Comparison of ENCODE assay signal across 21 mouse cellular contexts in the genomic region with DNA sequence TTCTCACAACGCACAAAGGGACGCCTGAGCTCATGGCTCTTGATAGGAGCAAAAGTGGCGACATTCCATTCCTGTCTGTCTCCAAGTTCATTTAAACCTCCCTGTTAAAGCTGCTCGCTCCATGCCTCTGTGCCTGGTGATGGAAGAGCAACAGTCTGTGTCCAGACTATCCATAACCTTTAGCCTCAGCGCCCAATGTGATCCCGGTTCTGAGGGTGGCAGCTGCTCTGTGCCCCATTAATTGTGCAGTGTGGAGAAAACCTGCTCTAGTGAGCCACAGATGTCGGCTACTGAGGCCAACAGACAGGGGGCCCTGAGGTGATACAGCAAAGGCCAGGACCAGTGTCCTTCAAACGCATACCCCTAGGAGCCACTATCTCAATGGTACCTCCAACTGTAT. TPM values are rescaled to one million over a fixed set of nuclear protein-coding genes. Genes with fewer than 3 reads are reported as not detected.
DNase-seq lines count a peak whose midpoint lies in the region; ATAC-seq and TF ChIP-seq lines count a peak whose summit lies in the region.
"Had no signal": no experiment of that assay in that cellular context is flagged by ENCODE, and none has a peak within 500 bp of the region (broad histone marks: within the 10 kb centered on the region; RNA-seq: fewer than 3 reads in every experiment).

No protein-coding gene starts in this region.

- ATAC-seq in heart, postnatal 0 days (ENCODE audit: insufficient read depth, low read depth): peak; percentile 50; the same call in 1 of the 2 replicates
- ATAC-seq in midbrain, embryonic 11.5 days (ENCODE audit: low FRiP score): no peak
- ATAC-seq in midbrain, postnatal 0 days (ENCODE audit: low FRiP score): no peak
- no peak for ATAC-seq in stomach, embryonic 15.5 days (ENCODE audit: insufficient read depth, low FRiP score, low read depth)
- ATAC-seq: liver, postnatal 0 days had no signal

- H3K27me3 ChIP-seq in heart, embryonic 10.5 days (ENCODE audit: insufficient read depth, poor library complexity, severe bottlenecking): no peaks in the 10 kb centered on the region
- H3K27me3 ChIP-seq in heart, postnatal 0 days (ENCODE audit: control insufficient read depth, insufficient read depth, low read length): no peaks in the 10 kb centered on the region
- H3K27me3 ChIP-seq in midbrain, embryonic 11.5 days (ENCODE audit: control insufficient read depth, insufficient read depth, low read length): no peaks in the 10 kb centered on the region
- H3K27me3 ChIP-seq in midbrain, postnatal 0 days (ENCODE audit: insufficient read depth, low read length): no peaks in the 10 kb centered on the region
- H3K27me3 ChIP-seq in stomach, embryonic 15.5 days (replicated peaks): no peaks in the 10 kb centered on the region
- H3K27me3 ChIP-seq: CH12.LX; hindbrain, embryonic 15.5 days; intestine, embryonic 15.5 days; neural tube, embryonic 12.5 days had no signal

- peaks cover 2% of the 10 kb centered on the region; the same call in 1 of the 2 replicates for H3K36me3 ChIP-seq in heart, embryonic 10.5 days
- peaks cover 15% of the 10 kb centered on the region for H3K36me3 ChIP-seq in heart, postnatal 0 days (replicated peaks; ENCODE audit: control insufficient read depth, insufficient read depth, low read length)
- no peaks in the 10 kb centered on the region for H3K36me3 ChIP-seq in midbrain, embryonic 11.5 days (ENCODE audit: control insufficient read depth, insufficient read depth, low read length)
- H3K36me3 ChIP-seq in midbrain, postnatal 0 days (ENCODE audit: insufficient read depth, low read length): peaks cover 65% of the 10 kb centered on the region
- no peaks in the 10 kb centered on the region; the same call in 1 of the 2 replicates for H3K36me3 ChIP-seq in stomach, embryonic 15.5 days
- H3K36me3 ChIP-seq: forebrain, embryonic 10.5 days; intestine, embryonic 15.5 days had no signal

- peak overlapping the region; percentile 71; the same call in 1 of the 2 replicates for H3K27ac ChIP-seq in heart, embryonic 10.5 days
- H3K27ac ChIP-seq in heart, postnatal 0 days (ENCODE audit: low read depth): no peak overlapping the region
- H3K27ac ChIP-seq in midbrain, embryonic 11.5 days (ENCODE audit: low read depth, low read length): 0 out of 2 replicates have a peak overlapping the region, but pooled peaks have one; percentile 20
- H3K27ac ChIP-seq in midbrain, postnatal 0 days (ENCODE audit: low read depth, low read length): no peak overlapping the region
- peak overlapping the region; percentile 57 for H3K27ac ChIP-seq in stomach, embryonic 15.5 days
- H3K27ac ChIP-seq: forebrain, embryonic 10.5 days; gastrocnemius, adult 2 months; hindbrain, embryonic 15.5 days; intestine, embryonic 15.5 days; neural tube, embryonic 12.5 days had no signal

- TF ChIP-seq EP300 in heart, postnatal 0 days (IDR thresholded peaks at IDR 0.05; ENCODE audit: low read depth): no peak

- no peaks in the 10 kb centered on the region for H3K9me3 ChIP-seq in heart, embryonic 10.5 days
- no peaks in the 10 kb centered on the region for H3K9me3 ChIP-seq in heart, postnatal 0 days (replicated peaks; ENCODE audit: control insufficient read depth, low read length)
- H3K9me3 ChIP-seq in midbrain, embryonic 11.5 days (ENCODE audit: control insufficient read depth, low read length): no peaks in the 10 kb centered on the region
- H3K9me3 ChIP-seq in midbrain, postnatal 0 days (ENCODE audit: low read length): no peaks in the 10 kb centered on the region
- H3K9me3 ChIP-seq in stomach, embryonic 15.5 days: no peaks in the 10 kb centered on the region
- H3K9me3 ChIP-seq: forebrain, embryonic 10.5 days; hindbrain, embryonic 15.5 days; intestine, embryonic 15.5 days; neural tube, embryonic 12.5 days had no signal

- H3K4me2 ChIP-seq in heart, postnatal 0 days (ENCODE audit: low read depth, low read length): 0 out of 2 replicates have a peak overlapping the region, but pooled peaks have one; percentile 13
- no peak overlapping the region for H3K4me2 ChIP-seq in midbrain, embryonic 11.5 days
- H3K4me2 ChIP-seq in midbrain, postnatal 0 days (ENCODE audit: low read depth, low read length, poor library complexity, severe bottlenecking): no peak overlapping the region
- H3K4me2 ChIP-seq in stomach, embryonic 15.5 days: no peak overlapping the region
- H3K4me2 ChIP-seq: hindbrain, embryonic 15.5 days; intestine, embryonic 15.5 days; neural tube, embryonic 12.5 days had no signal

- 0 out of 2 replicates have a peak overlapping the region, but pooled peaks have one; percentile 15 for H3K4me3 ChIP-seq in heart, embryonic 10.5 days
- no peak overlapping the region for H3K4me3 ChIP-seq in heart, postnatal 0 days (ENCODE audit: low read depth, low read length)
- no peak overlapping the region for H3K4me3 ChIP-seq in midbrain, embryonic 11.5 days (ENCODE audit: low read depth, low read length)
- no peak overlapping the region for H3K4me3 ChIP-seq in midbrain, postnatal 0 days (ENCODE audit: low read depth, low read length)
- H3K4me3 ChIP-seq in stomach, embryonic 15.5 days (replicated peaks): no peak overlapping the region
- H3K4me3 ChIP-seq: forebrain, embryonic 10.5 days; gastrocnemius, adult 2 months; hindbrain, embryonic 15.5 days; intestine, embryonic 15.5 days; neural tube, embryonic 12.5 days had no signal

- no peak for TF ChIP-seq CTCF in heart, postnatal 0 days (IDR thresholded peaks at IDR 0.05; ENCODE audit: low read depth)
- no peak for TF ChIP-seq CTCF in midbrain, postnatal 0 days (IDR thresholded peaks at IDR 0.05)

- H3K4me1 ChIP-seq in heart, embryonic 10.5 days: peaks cover 35% of the 10 kb centered on the region
- H3K4me1 ChIP-seq in heart, postnatal 0 days (ENCODE audit: control insufficient read depth, insufficient read depth): no peaks in the 10 kb centered on the region; the same call in 1 of the 2 replicates
- no peaks in the 10 kb centered on the region for H3K4me1 ChIP-seq in midbrain, embryonic 11.5 days (ENCODE audit: control insufficient read depth, insufficient read depth, low read length)
- no peaks in the 10 kb centered on the region for H3K4me1 ChIP-seq in midbrain, postnatal 0 days (ENCODE audit: insufficient read depth, low read length)
- H3K4me1 ChIP-seq in stomach, embryonic 15.5 days: peaks cover 11% of the 10 kb centered on the region; the same call in 1 of the 2 replicates
- H3K4me1 ChIP-seq: hindbrain, embryonic 15.5 days had no signal

- DNase-seq in heart, embryonic 10.5 days (ENCODE audit: low spot score): no peak
- DNase-seq in heart, adult 18-20 months: no peak
- DNase-seq in heart, postnatal 0 days (ENCODE audit: low spot score): peak; percentile 30
- DNase-seq in heart, postnatal 25 days (ENCODE audit: low spot score): no peak
- no peak for DNase-seq in midbrain, embryonic 11.5 days (ENCODE audit: low spot score, missing footprints)
- DNase-seq in midbrain, postnatal 0 days (ENCODE audit: low spot score): no peak
- DNase-seq: adrenal gland, postnatal 14 days; cerebellum, postnatal 10 days; gastrocnemius, adult 2 months; kidney, postnatal 14 days; left cerebral cortex, postnatal 4 days; liver; liver, postnatal 0 days; right cerebral cortex, postnatal 14 days; spleen, adult 18-20 months had no signal

- 44% methylated on average over 8 of the region's 8 CpGs for WGBS in heart, embryonic 10.5 days
- WGBS in heart, postnatal 0 days: 39% methylated on average over 8 of the region's 8 CpGs
- WGBS in midbrain, embryonic 11.5 days: 78% methylated on average over 8 of the region's 8 CpGs
- WGBS in midbrain, postnatal 0 days: 74% methylated on average over 8 of the region's 8 CpGs
- 63% methylated on average over 8 of the region's 8 CpGs for WGBS in stomach, embryonic 15.5 days

- no peak overlapping the region for H3K9ac ChIP-seq in heart, postnatal 0 days (replicated peaks; ENCODE audit: low read depth, low read length)
- H3K9ac ChIP-seq in midbrain, embryonic 11.5 days (ENCODE audit: low read length): no peak overlapping the region
- H3K9ac ChIP-seq in midbrain, postnatal 0 days (replicated peaks; ENCODE audit: low read length, poor library complexity, severe bottlenecking): no peak overlapping the region
- H3K9ac ChIP-seq in stomach, embryonic 15.5 days: no peak overlapping the region
- H3K9ac ChIP-seq: hindbrain, embryonic 15.5 days; intestine, embryonic 15.5 days; liver, postnatal 0 days; neural tube, embryonic 12.5 days had no signal

- intact Hi-C loops in heart, postnatal 25 days (cut with DNase I): no loop called here

RNA-seq across cellular contexts. Expression of a gene that starts 30.2 kb away (rescaled TPM):
- 71.4 and 96.5 TPM in 2 replicates for polyA plus RNA-seq in heart, embryonic 10.5 days (2016; fragmentation: Nextera tagmentation; extraction: Ambion mirVana)
- 100 to 1,000 TPM; 114 to 119 TPM for total RNA-seq in heart, adult 18-20 months (2021)
- 48.9 and 65.0 TPM in 2 replicates for total RNA-seq in heart, postnatal 0 days (2014; rRNA removed; ENCODE audit: low replicate concordance)
- polyA plus RNA-seq in heart, postnatal 0 days (2015; fragmentation: Nextera tagmentation; extraction: Ambion mirVana): 55.3 and 60.1 TPM in 2 replicates
- total RNA-seq in heart, postnatal 25 days (2021): 100 to 1,000 TPM in 1 of 2 experiments, 10 to 100 TPM in 1; 99.1 to 103 TPM
- polyA plus RNA-seq in midbrain, embryonic 11.5 days (2014; fragmentation: Nextera tagmentation; extraction: Ambion mirVana): 55.0 and 61.0 TPM in 2 replicates
- 50.4 and 52.2 TPM in 2 replicates for total RNA-seq in midbrain, postnatal 0 days (2014; rRNA removed)
- 42.9 and 44.5 TPM in 2 replicates for polyA plus RNA-seq in midbrain, postnatal 0 days (2015; fragmentation: Nextera tagmentation; extraction: Ambion mirVana)
- 41.3 and 46.0 TPM in 2 replicates for polyA plus RNA-seq in stomach, embryonic 15.5 days (2015; fragmentation: Nextera tagmentation; extraction: Ambion mirVana)

RNA-seq across cellular contexts. Expression of a gene that starts 30.2 kb away (rescaled TPM):
- 86.2 and 97.7 TPM in 2 replicates for polyA plus RNA-seq in heart, embryonic 10.5 days (2016; fragmentation: Nextera tagmentation; extraction: Ambion mirVana)
- total RNA-seq in heart, adult 18-20 months (2021): 10 to 100 TPM; 32.9 to 34.0 TPM
- total RNA-seq in heart, postnatal 0 days (2014; rRNA removed; ENCODE audit: low replicate concordance): 57.6 and 83.8 TPM in 2 replicates
- polyA plus RNA-seq in heart, postnatal 0 days (2015; fragmentation: Nextera tagmentation; extraction: Ambion mirVana): 78.7 and 83.3 TPM in 2 replicates
- total RNA-seq in heart, postnatal 25 days (2021): 10 to 100 TPM; 28.3 to 34.2 TPM
- polyA plus RNA-seq in midbrain, embryonic 11.5 days (2014; fragmentation: Nextera tagmentation; extraction: Ambion mirVana): 127 and 138 TPM in 2 replicates
- 62.4 and 98.7 TPM in 2 replicates for total RNA-seq in midbrain, postnatal 0 days (2014; rRNA removed)
- 131 and 134 TPM in 2 replicates for polyA plus RNA-seq in midbrain, postnatal 0 days (2015; fragmentation: Nextera tagmentation; extraction: Ambion mirVana)
- polyA plus RNA-seq in stomach, embryonic 15.5 days (2015; fragmentation: Nextera tagmentation; extraction: Ambion mirVana): 128 and 132 TPM in 2 replicates

Comparison
In these comparisons a context has a peak if more than half of its experiments do, and no peak if none do; other contexts are left out.
1. H3K27ac ChIP-seq: peak in heart, embryonic 10.5 days (single experiment), midbrain, embryonic 11.5 days (single experiment) and stomach, embryonic 15.5 days (single experiment); none in heart, postnatal 0 days (single experiment) and midbrain, postnatal 0 days (single experiment).